Mouse (Mus musculus) lung, postnatal 14 days (tissue): ENCODE results near the gene Olfr1012.
"Not testable (repeated sequence)": the region's sequence is repeated elsewhere in the genome, so short reads cannot be mapped to it uniquely, and the experiment has no call there.

Source experiments
- DNase-seq: peaks from one replicate; pipeline ENCODE4 v3.0.0; 2021

Gene Olfr1012

DNA sequence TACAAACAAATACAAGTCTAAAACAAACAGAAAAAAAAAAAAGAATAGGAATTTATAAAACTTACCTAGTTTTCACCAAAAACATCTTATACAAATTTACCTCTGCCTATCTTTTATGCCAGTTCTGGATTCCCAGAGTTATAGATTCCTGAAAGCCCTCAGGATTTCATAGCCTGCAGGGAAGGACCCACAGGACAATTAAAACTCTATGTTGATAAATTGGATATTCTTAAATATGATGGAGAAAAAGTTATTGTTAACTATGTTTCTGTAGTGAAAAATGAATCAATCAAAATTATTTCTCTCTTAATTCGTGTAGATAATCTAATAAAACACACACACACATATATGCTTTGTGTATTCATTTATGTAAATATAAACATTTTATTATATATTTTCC is at the start of gene Olfr1012:
TSS of gene Olfr1012 (minus strand) at position 101 of the 400 bp plus-strand sequence.
- no peak for DNase-seq

- no peak for DNase-seq
Measured at GRCm38 (mm10) chr2:85804501-85804900, 41.9 kb upstream of the Olfr1012 start.

DNA sequence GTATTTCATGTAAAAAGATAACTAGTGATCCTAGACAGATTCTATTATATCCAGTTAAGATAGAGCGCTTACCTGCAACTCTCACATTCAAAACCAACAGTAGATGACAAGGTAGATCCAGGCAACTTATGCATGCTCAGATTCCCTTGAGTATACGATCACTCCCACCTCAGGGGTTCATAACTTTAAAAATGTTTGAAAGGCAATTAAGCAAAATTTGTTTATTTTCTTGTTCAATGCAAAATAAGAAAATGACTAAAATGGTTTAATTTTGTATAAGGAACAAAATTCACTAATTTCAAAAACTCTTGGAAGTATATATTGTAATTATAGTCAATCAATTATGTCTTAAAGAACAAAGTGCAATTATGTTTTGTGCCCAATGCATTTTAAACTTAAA is 39.9 kb upstream of the Olfr1012 start, which contains the start of gene Olfr1016:
TSS of gene Olfr1016 (minus strand) at position 101 of the 400 bp plus-strand sequence.
- no peak for DNase-seq

GRCm38 (mm10) chr2:85792331-85792730 is 29.8 kb upstream of the Olfr1012 start:
- DNase-seq: no peak

DNA sequence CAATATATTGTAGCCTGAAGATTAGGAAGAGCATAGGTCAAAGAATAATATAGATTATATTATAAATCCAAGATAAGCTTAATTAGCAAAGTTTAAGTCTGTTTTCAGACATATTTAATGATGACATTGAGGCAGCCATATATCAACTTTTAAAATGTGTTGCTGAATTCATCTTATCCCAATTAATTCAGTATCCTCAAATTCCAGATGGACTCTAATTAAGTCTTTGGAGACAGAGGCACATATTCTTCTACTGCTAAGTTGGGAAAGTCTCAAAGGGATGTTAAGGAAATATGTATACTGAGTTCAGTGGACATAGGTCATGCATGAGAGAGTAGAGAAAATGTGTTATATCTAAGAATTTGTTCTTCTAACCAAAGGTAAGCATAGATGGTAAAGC is 19.2 kb upstream of the Olfr1012 start, which contains the start of gene Olfr1015:
TSS of gene Olfr1015 (plus strand) at position 301 of the 400 bp plus-strand sequence.
- no peak for DNase-seq

- no peak for DNase-seq
Measured at GRCm38 (mm10) chr2:85772413-85772812, 9.8 kb upstream of the Olfr1012 start, which contains the start of gene Olfr1014. Gene Olfr1014, plus strand, starts transcription at chr2:85772713.

- no peak for DNase-seq
Measured at GRCm38 (mm10) chr2:85766798-85767197, 4.2 kb upstream of the Olfr1012 start, which contains the start of gene Olfr1013. Gene Olfr1013, plus strand, starts transcription at chr2:85767098.

- DNase-seq: no peak
Measured at GRCm38 (mm10) chr2:85753822-85754221, 8.7 kb downstream of the Olfr1012 start.

- DNase-seq: no peak
Measured at GRCm38 (mm10) chr2:85725793-85726192, 36.8 kb downstream of the Olfr1012 start.

DNA sequence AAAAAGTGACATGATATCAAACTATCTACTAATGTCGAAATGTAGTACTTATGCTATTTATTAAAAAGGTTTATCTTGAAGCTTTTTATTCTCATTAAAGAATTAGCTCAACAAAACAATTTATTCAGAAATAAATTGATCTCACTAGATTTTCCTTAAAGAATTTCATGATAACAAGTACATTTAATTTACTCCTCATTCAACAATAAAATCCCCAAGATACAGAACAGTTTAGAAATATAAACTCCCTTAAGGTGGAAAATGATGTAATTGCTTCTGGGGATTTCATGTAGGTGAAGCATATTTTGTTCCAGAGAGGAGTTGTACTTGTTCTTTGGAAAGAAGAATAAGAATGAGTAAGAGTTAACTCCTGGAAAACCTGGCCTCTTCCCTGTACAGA is 47.4 kb downstream of the Olfr1012 start, which contains the start of gene Olfr1009:
TSS of gene Olfr1009 (plus strand) at position 301 of the 400 bp plus-strand sequence.
- no peak for DNase-seq

DNA sequence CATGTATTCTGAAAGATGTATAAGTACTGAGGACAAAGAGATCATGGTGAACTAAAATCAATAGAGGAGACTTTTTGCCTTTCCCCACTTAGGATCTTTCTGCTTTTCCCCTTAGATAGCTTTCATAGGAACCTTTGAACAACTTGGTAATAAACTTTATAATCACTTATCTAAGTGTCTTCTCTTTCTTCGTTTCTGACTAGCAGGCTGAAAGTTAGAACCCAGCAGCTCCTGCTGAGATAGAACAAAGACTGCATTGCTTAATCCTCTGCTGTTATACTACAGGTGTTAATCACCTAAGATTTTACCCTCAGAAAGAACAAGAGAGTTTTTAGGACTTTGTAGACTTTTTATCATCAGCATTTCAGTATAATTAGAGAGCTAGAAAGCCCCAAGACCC is 51.4 kb downstream of the Olfr1012 start:
- DNase-seq: no peak

- not testable (repeated sequence) for DNase-seq
Measured at GRCm38 (mm10) chr2:85710680-85711079, 51.9 kb downstream of the Olfr1012 start.
